Mouse (Mus musculus) hindbrain, embryonic 13.5 days (tissue): ENCODE results near the gene Plxna1. TPM values are rescaled to one million over a fixed set of nuclear protein-coding genes. Genes with fewer than 3 reads are reported as not detected.

Experiments
- ATAC-seq: fragments of 200-750 bp; cut with Nextera tagmentation; 2 replicates; pipeline ENCODE4 v1.8.0; 2017; ENCODE audit warnings: moderate TSS enrichment; ENCODE audit not compliant: low FRiP score
- H3K27ac ChIP-seq: fragments of 300-500 bp; sonication (generic); 2 replicates; pipeline ENCODE4 v1.5.1; 2015; ENCODE audit warnings: inconsistent platforms, mild to moderate bottlenecking, moderate library complexity
- H3K27me3 ChIP-seq: fragments of 300-500 bp; sonication (generic); 2 replicates; pipeline ENCODE4 v1.6.1; 2015; ENCODE audit warnings: mild to moderate bottlenecking, inconsistent platforms
- H3K36me3 ChIP-seq: fragments of 300-500 bp; sonication (generic); 2 replicates; pipeline ENCODE4 v1.6.1; 2015; ENCODE audit warnings: mild to moderate bottlenecking, inconsistent platforms
- H3K4me1 ChIP-seq: fragments of 300-500 bp; sonication (generic); replicated peaks from 2 replicates; pipeline ENCODE4 v1.6.1; 2015; ENCODE audit warnings: inconsistent platforms
- H3K4me2 ChIP-seq: fragments of 300-500 bp; sonication (generic); 2 replicates; pipeline ENCODE4 v1.6.1; 2015; ENCODE audit warnings: inconsistent platforms, mild to moderate bottlenecking, moderate library complexity
- H3K4me3 ChIP-seq: fragments of 300-500 bp; sonication (generic); 2 replicates; pipeline ENCODE4 v1.5.1; 2015; ENCODE audit warnings: mild to moderate bottlenecking, inconsistent platforms
- H3K9ac ChIP-seq: fragments of 300-500 bp; sonication (generic); 2 replicates; pipeline ENCODE4 v1.6.1; 2015; ENCODE audit warnings: mild to moderate bottlenecking, inconsistent platforms
- H3K9me3 ChIP-seq: fragments of 300-500 bp; sonication (generic); 2 replicates; pipeline ENCODE4 v1.6.1; 2016; ENCODE audit warnings: inconsistent platforms
- WGBS: fragments of 180-500 bp; shearing (Covaris S2); methylation state at CpG from one replicate; pipeline ENCODE4 v1.1.7; 2015; 5-methylcytosine and 5-hydroxymethylcytosine counted together
- polyA plus RNA-seq: library from polyadenylated mRNA; unstranded; fragments of >200 nt; fragmentation: Nextera tagmentation; extraction: Ambion mirVana; gene quantifications from 2 replicates; pipeline ENCODE4 v1.2.1, GENCODE M21; 2015

Gene Plxna1
- polyA plus RNA-seq, 1 experiment from 2014 or later = 44.9 TPM

DNA sequence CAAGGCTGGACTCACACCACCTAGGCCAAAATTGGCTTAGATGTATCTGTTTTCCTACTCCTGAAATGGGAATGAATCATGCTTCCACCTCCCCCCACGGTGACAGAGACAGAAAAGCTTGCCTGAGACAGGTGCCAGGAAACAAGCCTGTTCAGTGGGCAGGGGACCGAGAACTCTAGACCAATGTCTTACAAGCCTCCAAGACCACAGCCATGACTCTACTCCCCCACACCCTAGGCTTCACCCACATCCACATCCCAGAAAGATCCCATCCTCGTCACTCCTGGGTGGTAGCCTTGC lies 17.0 kb downstream of the Plxna1 start:
- no peaks in the 10 kb centered on the region for H3K27me3 ChIP-seq
- no peak for ATAC-seq
- peaks cover 81% of the 10 kb centered on the region for H3K36me3 ChIP-seq
- 87% methylated on average over 3 of the region's 3 CpGs for WGBS
- H3K9ac ChIP-seq = peak overlapping the region; percentile 26; the same call in 1 of the 2 replicates
- H3K4me1 ChIP-seq = peaks cover 49% of the 10 kb centered on the region
- no peaks in the 10 kb centered on the region for H3K9me3 ChIP-seq
- H3K4me3 ChIP-seq = no peak overlapping the region
- no peak overlapping the region for H3K4me2 ChIP-seq
- peak overlapping the region; percentile 58 for H3K27ac ChIP-seq

DNA sequence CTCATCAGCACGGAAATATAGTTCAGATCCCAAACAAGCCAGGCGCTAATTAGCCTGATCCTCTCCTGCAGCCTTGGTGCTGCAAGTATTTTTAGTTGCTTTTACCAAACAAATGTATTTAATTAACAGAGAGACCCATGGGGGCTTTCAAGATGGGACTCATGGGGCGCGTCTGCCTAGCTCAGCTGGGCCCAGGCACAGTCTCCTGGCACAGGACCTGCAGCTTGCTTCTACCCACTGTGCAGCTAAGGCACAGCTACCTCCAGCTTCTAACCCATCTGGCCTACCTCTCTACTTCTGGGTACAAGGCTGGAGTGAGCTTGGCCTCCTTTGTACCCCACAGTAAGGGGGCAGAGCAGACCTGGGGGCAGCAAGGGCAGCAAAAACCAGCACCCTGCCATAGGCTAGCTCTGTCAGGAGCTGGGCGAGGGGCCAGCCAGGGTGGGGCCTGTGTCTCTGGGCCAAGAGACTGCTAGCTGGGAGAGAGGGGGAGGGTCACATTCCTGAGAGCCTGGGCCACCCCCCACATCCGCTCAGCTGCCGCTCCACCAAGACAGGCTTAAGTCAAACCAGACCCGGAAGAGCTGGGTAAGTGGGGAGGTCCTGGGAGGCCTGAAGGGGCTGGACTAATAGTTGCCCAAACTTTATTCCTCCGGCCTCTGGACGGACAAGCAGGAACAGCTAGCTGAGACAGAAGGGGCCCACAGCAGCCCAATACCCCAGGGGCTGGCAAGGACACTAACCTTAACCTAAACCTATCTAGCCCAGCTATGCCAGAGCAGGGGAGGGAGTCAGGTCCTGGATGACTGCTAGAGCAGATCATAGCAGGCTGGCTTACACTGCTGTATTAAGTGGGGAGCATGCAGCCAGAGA lies 17.6 kb downstream of the Plxna1 start:
- Histone ChIP-seq H3K4me2 (no peak overlapping the region), H3K27me3 (no peaks in the 10 kb centered on the region), H3K9ac (peak overlapping the region; percentile 26; the same call in 1 of the 2 replicates), H3K4me1 (peaks cover 47% of the 10 kb centered on the region), H3K36me3 (peaks cover 81% of the 10 kb centered on the region), H3K9me3 (no peaks in the 10 kb centered on the region), H3K4me3 (no peak overlapping the region), H3K27ac (peak overlapping the region; percentile 58)
- 43% methylated on average over 10 of the region's 10 CpGs for WGBS
- peak; percentile 64 for ATAC-seq

GRCm38 (mm10) chr6:89341981-89342380 lies 20.4 kb downstream of the Plxna1 start:
- 86% methylated on average over 4 of the region's 4 CpGs for WGBS
- H3K9ac ChIP-seq = no peak overlapping the region

GRCm38 (mm10) chr6:89339447-89339846 lies 23.0 kb downstream of the Plxna1 start:
- Histone ChIP-seq H3K9ac (no peak overlapping the region), H3K4me3 (no peak overlapping the region), H3K4me2 (no peak overlapping the region), H3K36me3 (peaks cover 99% of the 10 kb centered on the region), H3K27ac (no peak overlapping the region), H3K4me1 (peaks cover 24% of the 10 kb centered on the region), H3K9me3 (no peaks in the 10 kb centered on the region), H3K27me3 (no peaks in the 10 kb centered on the region)
- no peak for ATAC-seq
- 89% methylated on average over 2 of the region's 2 CpGs for WGBS

More at GRCm38 (mm10) chr6:89341981-89342380, 20.4 kb downstream of the Plxna1 start:
- Histone ChIP-seq H3K36me3 (peaks cover 82% of the 10 kb centered on the region), H3K4me1 (peaks cover 26% of the 10 kb centered on the region), H3K27me3 (no peaks in the 10 kb centered on the region), H3K4me3 (no peak overlapping the region), H3K4me2 (no peak overlapping the region), H3K27ac (no peak overlapping the region), H3K9me3 (no peaks in the 10 kb centered on the region)
- no peak for ATAC-seq

DNA sequence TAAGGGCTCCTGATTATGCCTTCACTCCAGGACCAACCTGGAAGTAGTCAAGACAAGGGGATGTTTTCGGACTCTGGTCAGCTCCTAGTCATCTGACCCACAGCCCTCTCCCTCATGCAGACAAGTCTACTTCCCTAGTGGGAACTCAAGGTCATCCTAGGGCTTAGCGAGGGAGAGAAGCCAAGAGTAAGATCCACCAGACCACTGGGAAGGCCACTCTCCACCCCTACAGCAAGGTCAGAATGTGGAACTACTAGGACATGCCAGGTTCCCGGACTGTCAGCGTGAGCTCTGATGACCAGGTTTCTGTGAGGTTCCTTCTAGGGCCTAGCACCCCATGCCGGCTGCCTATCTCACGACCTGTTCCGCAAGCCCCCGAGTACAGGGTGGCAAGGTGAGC lies 23.7 kb downstream of the Plxna1 start:
- Histone ChIP-seq H3K4me2 (no peak overlapping the region), H3K27me3 (no peaks in the 10 kb centered on the region), H3K9me3 (no peaks in the 10 kb centered on the region), H3K9ac (no peak overlapping the region), H3K4me1 (peaks cover 27% of the 10 kb centered on the region), H3K27ac (no peak overlapping the region), H3K4me3 (no peak overlapping the region), H3K36me3 (peaks cover 99% of the 10 kb centered on the region)
- 94% methylated on average over 8 of the region's 8 CpGs for WGBS
- no peak for ATAC-seq

- ATAC-seq = no peak
- WGBS = 71% methylated on average over 9 of the region's 9 CpGs
- H3K4me3 ChIP-seq = no peak overlapping the region
- H3K27me3 ChIP-seq = no peaks in the 10 kb centered on the region
- no peak overlapping the region for H3K27ac ChIP-seq
- peaks cover 33% of the 10 kb centered on the region for H3K4me1 ChIP-seq
- H3K4me2 ChIP-seq = no peak overlapping the region
- no peak overlapping the region for H3K9ac ChIP-seq
- no peaks in the 10 kb centered on the region for H3K9me3 ChIP-seq
- peaks cover 99% of the 10 kb centered on the region for H3K36me3 ChIP-seq
Observed at GRCm38 (mm10) chr6:89337574-89337973, 24.8 kb downstream of the Plxna1 start.

GRCm38 (mm10) chr6:89333964-89334702 lies 28.3 kb downstream of the Plxna1 start:
- ATAC-seq = peak; percentile 79
- H3K27me3 ChIP-seq = no peaks in the 10 kb centered on the region
- peaks cover 30% of the 10 kb centered on the region for H3K4me1 ChIP-seq
- 40% methylated on average over 12 of the region's 12 CpGs for WGBS
- H3K9ac ChIP-seq = peak overlapping the region; percentile 40; the same call in 1 of the 2 replicates
- peak overlapping the region; percentile 83 for H3K27ac ChIP-seq
- H3K9me3 ChIP-seq = no peaks in the 10 kb centered on the region
- H3K36me3 ChIP-seq = peaks cover 99% of the 10 kb centered on the region
- no peak overlapping the region for H3K4me3 ChIP-seq
- H3K4me2 ChIP-seq = 0 out of 2 replicates have a peak overlapping the region, but pooled peaks have one; percentile 4

DNA sequence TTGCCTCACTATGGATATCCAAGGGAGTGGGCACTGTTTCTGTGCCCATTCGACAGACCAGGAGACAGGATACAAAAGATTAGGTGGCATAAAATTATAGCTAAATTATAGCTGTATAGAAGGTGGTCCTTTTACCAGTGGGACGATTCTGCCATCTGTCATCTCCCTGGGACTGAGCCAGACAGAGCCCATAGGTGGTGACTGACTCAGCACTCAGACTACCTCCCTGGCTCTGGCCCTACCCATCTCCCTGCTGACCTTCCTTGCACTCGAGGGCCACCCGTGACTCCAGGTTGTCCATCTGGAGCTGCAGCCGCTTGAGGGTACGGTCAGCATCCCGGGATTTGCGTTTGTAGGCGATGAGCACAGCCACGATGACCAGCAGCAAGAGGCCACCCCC lies 31.5 kb downstream of the Plxna1 start:
- ATAC-seq = no peak
- no peaks in the 10 kb centered on the region for H3K27me3 ChIP-seq
- WGBS = 95% methylated on average over 10 of the region's 10 CpGs
- peaks cover 97% of the 10 kb centered on the region for H3K36me3 ChIP-seq
- no peak overlapping the region for H3K9ac ChIP-seq
- no peak overlapping the region for H3K27ac ChIP-seq
- peaks cover 46% of the 10 kb centered on the region for H3K4me1 ChIP-seq
- no peak overlapping the region for H3K4me3 ChIP-seq
- no peak overlapping the region for H3K4me2 ChIP-seq
- H3K9me3 ChIP-seq = no peaks in the 10 kb centered on the region

GRCm38 (mm10) chr6:89328634-89329033 lies 33.8 kb downstream of the Plxna1 start:
- peaks cover 29% of the 10 kb centered on the region for H3K4me1 ChIP-seq
- no peaks in the 10 kb centered on the region for H3K9me3 ChIP-seq
- H3K9ac ChIP-seq = no peak overlapping the region
- ATAC-seq = no peak
- H3K27ac ChIP-seq = peak overlapping the region; percentile 53; the same call in 1 of the 2 replicates
- peaks cover 97% of the 10 kb centered on the region for H3K36me3 ChIP-seq
- no peaks in the 10 kb centered on the region for H3K27me3 ChIP-seq
- no peak overlapping the region for H3K4me2 ChIP-seq
- 87% methylated on average over 4 of the region's 4 CpGs for WGBS
- no peak overlapping the region for H3K4me3 ChIP-seq

DNA sequence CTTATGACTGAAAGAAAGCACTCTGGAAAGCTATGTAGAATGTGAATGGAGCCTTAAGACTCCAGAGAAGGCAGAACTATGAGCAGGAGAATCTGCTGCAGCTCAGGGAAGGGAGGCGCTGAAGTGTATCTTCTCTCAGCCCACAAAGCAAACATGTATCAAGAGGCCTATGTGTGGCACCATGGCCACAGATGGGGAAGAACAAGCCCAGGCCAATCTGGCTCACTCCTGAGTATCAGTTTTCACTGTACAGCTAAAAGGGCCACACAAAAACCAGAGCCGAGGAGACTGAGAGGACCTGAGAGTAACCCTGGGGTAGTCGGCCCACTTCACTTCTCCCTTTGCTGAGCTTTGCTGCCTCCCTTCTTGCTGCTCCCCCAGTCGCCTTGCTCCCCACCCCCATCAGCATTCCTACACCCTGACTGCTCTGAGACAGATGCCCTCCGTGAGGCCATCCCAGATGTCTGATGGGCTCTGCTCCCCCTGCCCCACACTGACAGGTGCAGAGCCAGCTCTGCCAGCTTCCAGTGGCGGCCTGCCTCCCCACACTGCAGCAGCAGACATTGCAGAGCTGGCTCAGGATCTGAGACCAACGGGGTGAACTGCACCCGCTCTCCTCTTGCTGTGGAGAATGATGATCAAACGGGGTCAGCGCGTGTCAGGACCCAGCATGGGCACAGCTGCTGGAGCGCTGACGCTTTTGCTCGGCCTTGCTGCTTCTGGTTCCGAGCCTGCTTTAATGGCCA lies 34.5 kb downstream of the Plxna1 start:
- H3K4me3 ChIP-seq = no peak overlapping the region
- H3K4me1 ChIP-seq = peaks cover 24% of the 10 kb centered on the region
- H3K9ac ChIP-seq = 0 out of 2 replicates have a peak overlapping the region, but pooled peaks have one; percentile 19
- no peaks in the 10 kb centered on the region for H3K27me3 ChIP-seq
- peaks cover 97% of the 10 kb centered on the region for H3K36me3 ChIP-seq
- WGBS = 65% methylated on average over 15 of the region's 15 CpGs
- peak overlapping the region; percentile 53 for H3K27ac ChIP-seq
- peak; percentile 21; the same call in 1 of the 2 replicates for ATAC-seq
- H3K4me2 ChIP-seq = no peak overlapping the region
- H3K9me3 ChIP-seq = no peaks in the 10 kb centered on the region

DNA sequence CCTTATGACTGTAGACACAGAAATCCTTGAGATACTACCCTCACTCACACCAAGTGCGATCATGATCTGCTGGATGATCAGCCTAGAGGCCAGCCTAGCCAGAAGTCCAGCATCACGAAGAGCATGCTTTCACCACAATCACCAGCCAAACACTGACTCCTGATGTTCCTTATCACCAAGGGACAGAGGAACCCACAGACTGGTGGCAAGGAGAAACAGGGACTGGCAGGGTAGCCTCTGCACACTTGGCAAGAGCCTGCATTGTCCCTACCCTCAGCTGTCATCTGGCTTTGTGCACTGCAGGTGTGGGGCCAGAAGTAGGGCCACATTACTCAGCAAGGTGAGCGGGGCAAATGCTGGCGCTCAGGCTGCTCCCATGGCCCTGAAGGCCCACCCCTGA lies 37.6 kb downstream of the Plxna1 start:
- WGBS = 98% methylated on average over 4 of the region's 4 CpGs
- Histone ChIP-seq H3K27me3 (no peaks in the 10 kb centered on the region), H3K27ac (no peak overlapping the region), H3K4me2 (no peak overlapping the region), H3K9ac (no peak overlapping the region), H3K9me3 (no peaks in the 10 kb centered on the region), H3K36me3 (peaks cover 97% of the 10 kb centered on the region), H3K4me3 (no peak overlapping the region), H3K4me1 (peaks cover 24% of the 10 kb centered on the region)
- no peak for ATAC-seq

GRCm38 (mm10) chr6:89315263-89315662 lies 47.2 kb downstream of the Plxna1 start:
- H3K4me1 ChIP-seq = peaks cover 17% of the 10 kb centered on the region
- peak overlapping the region; percentile 64 for H3K27ac ChIP-seq
- H3K9ac ChIP-seq = no peak overlapping the region
- H3K4me2 ChIP-seq = no peak overlapping the region
- H3K27me3 ChIP-seq = no peaks in the 10 kb centered on the region
- no peaks in the 10 kb centered on the region for H3K9me3 ChIP-seq
- WGBS = 51% methylated on average over 4 of the region's 4 CpGs
- H3K36me3 ChIP-seq = peaks cover 46% of the 10 kb centered on the region
- no peak overlapping the region for H3K4me3 ChIP-seq
- ATAC-seq = no peak
